Mouse (Mus musculus) heart, adult 2 months (tissue): Measurements from ENCODE around the gene Plxnc1.

Source experiments
- CTCF ChIP-seq: fragments of 200-600 bp; IDR thresholded peaks from 2 replicates; pipeline ENCODE4 v1.8.1; 2022; ENCODE audit warnings: antibody characterized with exemption, mild to moderate bottlenecking, moderate library complexity
- EP300 ChIP-seq: fragments of 200-500 bp; IDR thresholded peaks from 2 replicates; pipeline ENCODE4 v1.6.1; 2011; ENCODE audit warnings: low read depth, low read length, control low read depth; ENCODE audit not compliant: insufficient read depth

DNA sequence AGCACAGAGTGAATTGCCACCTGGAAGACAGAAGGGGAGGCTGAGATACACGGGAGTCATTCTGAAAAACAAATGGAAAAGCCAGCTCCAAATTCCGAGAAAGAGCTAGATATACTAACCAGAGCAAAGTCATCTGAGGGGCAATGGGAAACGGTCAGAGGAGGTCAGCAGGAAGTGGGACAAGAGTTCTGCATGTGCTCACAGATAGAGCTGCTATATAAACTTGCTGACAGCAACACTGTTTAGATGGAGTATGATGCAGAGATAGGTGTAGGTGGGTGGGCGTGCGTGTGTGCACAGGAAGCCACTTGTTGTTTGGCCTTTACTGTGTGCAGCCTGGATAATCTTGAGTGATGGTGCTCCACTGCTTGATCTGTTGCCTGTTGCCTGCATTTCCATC is 146.5 kb downstream of the Plxnc1 start:
- TF ChIP-seq CTCF = no peak
- TF ChIP-seq EP300 = no peak
